Mouse (Mus musculus) bone marrow, adult 2 months (tissue): ENCODE measurements around the gene Isg15. TPM values are rescaled to one million over a fixed set of nuclear protein-coding genes. Genes with fewer than 3 reads are reported as not detected.
"Not testable (repeated sequence)": the region's sequence is repeated elsewhere in the genome, so short reads cannot be mapped to it uniquely, and the experiment has no call there.

Experiments
- H3K27ac ChIP-seq: fragments of 200-500 bp; 2 replicates; pipeline ENCODE4 v1.5.1; 2012; ENCODE audit warnings: low read depth, mild to moderate bottlenecking, control low read depth, inconsistent platforms, low read length; ENCODE audit not compliant: control insufficient read depth, poor library complexity, insufficient read depth
- H3K4me1 ChIP-seq: fragments of 200-500 bp; 2 replicates; pipeline ENCODE4 v1.6.1; 2011; ENCODE audit warnings: low read length; ENCODE audit not compliant: control insufficient read depth, insufficient read depth
- H3K4me3 ChIP-seq: fragments of 200-500 bp; replicated peaks from 2 replicates; pipeline ENCODE3; 2011; ENCODE audit warnings: mild to moderate bottlenecking, low read depth, low read length, control low read depth; ENCODE audit not compliant: control insufficient read depth
- CTCF ChIP-seq: fragments of 200-500 bp; IDR thresholded peaks from 2 replicates; pipeline ENCODE4 v1.5.1; 2011; ENCODE audit warnings: low read length, control low read depth; ENCODE audit not compliant: control insufficient read depth, insufficient read depth
- POLR2A ChIP-seq: fragments of 200-500 bp; IDR thresholded peaks from 2 replicates; pipeline ENCODE4 v1.6.1; 2011; ENCODE audit warnings: low read depth, mild to moderate bottlenecking, control low read depth, low read length, borderline replicate concordance; ENCODE audit not compliant: control insufficient read depth
- WGBS: fragments of 180-500 bp; shearing (Covaris S2); methylation state at CpG from one replicate; pipeline ENCODE4 v1.1.7; 2018; 5-methylcytosine and 5-hydroxymethylcytosine counted together
- polyA plus RNA-seq: library from polyadenylated mRNA; stranded (reverse); fragments of >200 nt; gene quantifications from 2 replicates; pipeline ENCODE4 v1.2.4, GENCODE M21; 2011; ENCODE audit warnings: low replicate concordance; ENCODE audit not compliant: missing spikeins, insufficient read depth, insufficient read length

The Isg15 gene
- polyA plus RNA-seq, 1 experiment: 134 TPM

DNA sequence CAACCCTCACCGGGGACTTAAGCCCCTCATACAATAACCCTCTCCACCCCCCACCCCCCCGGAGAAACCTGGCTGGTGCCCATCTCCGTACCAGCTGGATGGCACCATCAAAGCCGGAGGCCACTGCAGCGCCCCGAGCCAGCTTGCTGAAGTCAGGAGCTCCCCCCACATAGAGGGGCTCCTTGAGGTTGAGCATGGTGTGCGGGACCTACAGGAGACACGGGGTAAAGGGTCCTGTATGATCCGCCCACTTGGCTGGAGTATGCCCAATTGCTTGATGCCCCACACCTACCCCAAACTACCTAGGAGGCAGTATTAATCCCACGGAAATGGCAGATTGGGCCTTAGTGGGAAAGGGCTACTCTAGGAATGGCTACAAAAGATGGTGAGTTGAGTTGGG, 31.5 kb downstream of the Isg15 start:
- Histone ChIP-seq H3K4me3 (no peak overlapping the region), H3K4me1 (no peaks in the 10 kb centered on the region), H3K27ac (no peak overlapping the region)
- no peak for TF ChIP-seq POLR2A
- TF ChIP-seq CTCF: no peak
- WGBS: 87% methylated on average over 10 of the region's 10 CpGs

- H3K27ac ChIP-seq: no peak overlapping the region
- WGBS: 81% methylated on average over 8 of the region's 8 CpGs
- TF ChIP-seq POLR2A: no peak
- no peak for TF ChIP-seq CTCF
- no peaks in the 10 kb centered on the region for H3K4me1 ChIP-seq
- no peak overlapping the region for H3K4me3 ChIP-seq
These were observed 32.0 kb downstream of the Isg15 start for GRCm38 (mm10) chr4:156168611-156169010.

GRCm38 (mm10) chr4:156166477-156166876, 34.1 kb downstream of the Isg15 start:
- TF ChIP-seq CTCF (peak; percentile 20; the same call in 1 of the 2 replicates), POLR2A (no peak)
- no peak overlapping the region for H3K27ac ChIP-seq
- H3K4me1 ChIP-seq: no peaks in the 10 kb centered on the region
- WGBS: 49% methylated on average over 9 of the region's 9 CpGs
- no peak overlapping the region for H3K4me3 ChIP-seq

- no peak overlapping the region for H3K27ac ChIP-seq
- H3K4me3 ChIP-seq: no peak overlapping the region
- 82% methylated on average over 3 of the region's 3 CpGs for WGBS
- TF ChIP-seq POLR2A (no peak), CTCF (no peak)
- H3K4me1 ChIP-seq: no peaks in the 10 kb centered on the region
These were observed 45.8 kb downstream of the Isg15 start for GRCm38 (mm10) chr4:156154771-156155170.

DNA sequence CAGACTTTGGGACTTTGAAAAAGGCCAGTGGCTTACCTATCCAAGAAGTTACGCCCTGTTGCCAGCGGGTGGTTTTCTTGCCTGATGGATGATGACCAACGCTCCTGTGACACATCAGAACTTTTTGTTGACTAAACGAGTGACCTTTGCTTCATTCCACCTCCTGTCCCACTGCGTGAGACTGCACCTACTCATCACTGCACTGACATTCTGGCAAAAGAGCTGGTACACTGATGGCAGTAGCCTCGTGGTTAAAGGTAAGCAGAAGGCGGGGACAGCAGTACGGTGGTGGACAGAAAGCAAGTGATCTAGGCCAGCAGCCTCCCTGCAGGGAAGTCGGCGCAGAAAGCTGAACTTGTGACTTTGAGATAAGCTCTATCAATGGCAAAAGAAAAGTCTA, 49.7 kb downstream of the Isg15 start:
- 81% methylated on average over 10 of the region's 10 CpGs for WGBS
- not testable (repeated sequence) for H3K27ac ChIP-seq, H3K4me1 ChIP-seq

More for the DNA sequence above, 49.7 kb downstream of the Isg15 start:
- H3K4me3 ChIP-seq: not testable (repeated sequence)

Other genes with a start within 250 kb of the Isg15 start
- 53.0 and 132 TPM in 2 replicates for gene C1qtnf12, start 238.5 kb downstream of the Isg15 start, polyA plus RNA-seq
- 1.8 and 2.0 TPM in 2 replicates for gene B3galt6, start 208.2 kb downstream of the Isg15 start, polyA plus RNA-seq
- 60.1 and 111 TPM in 2 replicates for gene Sdf4, start 207.9 kb downstream of the Isg15 start, polyA plus RNA-seq
- gene Tnfrsf4, start 187.0 kb downstream of the Isg15 start, polyA plus RNA-seq: 6.4 and 12.4 TPM in 2 replicates
- 7.9 and 8.0 TPM in 2 replicates for gene Tnfrsf18, start 174.7 kb downstream of the Isg15 start, polyA plus RNA-seq
- gene Ttll10, start 141.4 kb downstream of the Isg15 start, polyA plus RNA-seq: not detected in 2 replicates
- gene 9430015G10Rik, start 90.8 kb downstream of the Isg15 start, polyA plus RNA-seq: 18.8 and 30.8 TPM in 2 replicates
- 0.85 TPM in 1 of 2 replicates, not detected in the other for gene Rnf223, start 70.3 kb downstream of the Isg15 start, polyA plus RNA-seq
- 21.5 and 37.5 TPM in 2 replicates for gene Agrn, start 3.3 kb downstream of the Isg15 start, polyA plus RNA-seq
- gene AW011738, start 2.5 kb upstream of the Isg15 start, polyA plus RNA-seq: 8.2 and 9.5 TPM in 2 replicates
- gene Perm1, start 15.1 kb upstream of the Isg15 start, polyA plus RNA-seq: 0.99 and 1.8 TPM in 2 replicates
- gene Plekhn1, start 34.0 kb upstream of the Isg15 start, polyA plus RNA-seq: 15.7 and 42.5 TPM in 2 replicates
- gene Noc2l, start 35.2 kb upstream of the Isg15 start, polyA plus RNA-seq: 42.7 and 68.9 TPM in 2 replicates
- gene Samd11, start 54.8 kb upstream of the Isg15 start, polyA plus RNA-seq: 56.6 and 90.7 TPM in 2 replicates
- not detected in 2 replicates for gene Vmn2r-ps159, start 130.3 kb upstream of the Isg15 start, polyA plus RNA-seq